Mouse (Mus musculus) lung, postnatal 0 days (tissue): ENCODE data around the gene Tgfb3.

Source experiments
- CTCF ChIP-seq: IDR thresholded peaks from 2 replicates; pipeline ENCODE4 v1.5.1; 2016; ENCODE audit warnings: antibody characterized with exemption, mild to moderate bottlenecking
- EP300 ChIP-seq: IDR thresholded peaks from 2 replicates; pipeline ENCODE4 v1.6.1; 2016; ENCODE audit warnings: antibody characterized with exemption, mild to moderate bottlenecking, control low read depth

DNA sequence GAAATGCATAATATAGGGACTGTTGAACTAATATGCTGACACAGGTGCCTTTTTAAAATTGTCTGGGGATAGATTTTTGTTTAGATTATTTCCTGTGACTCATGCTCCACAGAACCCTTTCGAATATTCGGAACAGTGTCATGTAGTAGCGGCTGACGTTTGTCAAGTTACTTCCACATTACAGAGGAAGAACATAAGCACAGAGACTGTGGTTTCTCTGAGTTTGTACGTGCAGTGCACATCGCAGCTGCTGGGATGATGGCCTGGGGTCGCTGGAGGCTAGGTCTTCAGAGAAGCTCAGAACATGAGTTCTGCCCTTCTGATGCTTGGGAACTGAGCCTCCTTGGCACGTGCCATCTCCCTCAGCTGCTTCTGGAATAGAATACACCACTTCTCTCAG, 31.5 kb downstream of the Tgfb3 start:
- no peak for TF ChIP-seq CTCF
- TF ChIP-seq EP300, result no peak
